Mouse (Mus musculus) G1E (cell line): ENCODE measurements around the gene Cdhr2.

Source experiments
- CTCF ChIP-seq: IDR thresholded peaks from 2 replicates; pipeline ENCODE4 v1.5.1; 2012; ENCODE audit warnings: low read depth, low read length, inconsistent platforms, mixed read lengths
- POLR2AphosphoS5 ChIP-seq: IDR thresholded peaks from 2 replicates; pipeline ENCODE4 v1.6.1; 2012; ENCODE audit warnings: low read depth, low read length, inconsistent platforms; ENCODE audit not compliant: insufficient replicate concordance
- TAL1 ChIP-seq: conservative IDR thresholded peaks from 2 replicates; pipeline ENCODE4 v1.6.1; 2012; ENCODE audit warnings: low read depth, low read length, inconsistent platforms, mixed read lengths

DNA sequence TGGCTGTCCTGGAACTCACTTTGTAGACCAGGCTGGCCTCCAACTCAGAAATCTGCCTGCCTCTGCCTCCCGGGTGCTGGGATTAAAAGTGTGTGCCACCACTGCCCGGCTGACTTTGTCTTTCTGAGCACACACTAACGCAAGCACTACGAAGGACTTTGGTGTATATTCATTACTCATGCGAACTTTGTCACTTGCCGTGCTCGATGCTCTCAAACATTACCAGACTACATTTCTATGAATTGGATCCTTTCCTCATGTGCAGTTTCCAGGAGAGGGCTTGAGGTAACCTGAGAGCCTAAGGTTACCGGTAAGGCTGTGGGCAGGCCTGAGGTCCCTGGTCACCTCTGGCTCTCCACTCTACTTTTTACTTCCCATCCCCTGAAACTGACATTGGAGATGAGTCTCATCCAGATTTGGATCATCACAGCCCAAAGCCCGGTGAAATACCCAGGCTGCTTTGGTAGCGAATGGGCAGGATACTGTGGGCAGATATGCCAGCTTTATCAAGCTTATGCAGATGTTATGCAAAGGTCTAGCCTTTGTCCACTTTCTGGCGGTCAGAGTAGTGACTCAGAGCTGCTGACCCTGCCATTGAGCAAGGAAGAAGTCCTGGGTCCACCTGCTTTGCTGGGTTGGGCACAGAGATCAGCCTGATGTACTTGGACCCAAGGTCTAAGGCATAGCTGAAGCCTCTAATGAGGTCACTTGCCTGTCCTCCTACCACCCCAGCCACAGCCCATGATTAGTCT, 5.6 kb upstream of the Cdhr2 start:
- TF ChIP-seq CTCF (no peak), TAL1 (no peak), POLR2AphosphoS5 (no peak)
